In genomic region chr8:70553740-70554139, GRCm38 (mm10) we compare ENCODE assay signal across 8 mouse cellular contexts. TPM values are rescaled to one million over a fixed set of nuclear protein-coding genes. Genes with fewer than 3 reads are reported as not detected.
DNase-seq lines count a peak whose midpoint lies in the region; ATAC-seq lines count a peak whose summit lies in the region.

No protein-coding gene starts in this region.

- no peak overlapping the region for H3K4me2 ChIP-seq in kidney, embryonic 16.5 days (replicated peaks; ENCODE audit: low read depth, low read length)

- no peaks in the 10 kb centered on the region for H3K36me3 ChIP-seq in kidney, embryonic 16.5 days (ENCODE audit: insufficient read depth, low read length)

- no peaks in the 10 kb centered on the region for H3K9me3 ChIP-seq in kidney, embryonic 16.5 days (ENCODE audit: low read length)

- DNase-seq in kidney, adult 11 months: peak; percentile 66
- peak; percentile 74 for DNase-seq in NIH3T3 (ENCODE audit: low read depth)
- peak; percentile 77 to 81 for DNase-seq in cerebellum, postnatal 10 days
- DNase-seq in heart, postnatal 10 days: peak; percentile 88 to 89
- peak; percentile 63 for DNase-seq in lung, postnatal 14 days
- no peak for DNase-seq in embryo, embryonic 11 days
- DNase-seq in spleen, postnatal 14 days (ENCODE audit: low spot score in 2 of 2): no peak

- intact Hi-C loops in heart, postnatal 10 days (cut with DNase I): no loop called here

- H3K27me3 ChIP-seq in kidney, embryonic 16.5 days (ENCODE audit: insufficient read depth, low read length): no peaks in the 10 kb centered on the region

- H3K4me1 ChIP-seq in kidney, embryonic 16.5 days (ENCODE audit: insufficient read depth, low read length): peaks cover 28% of the 10 kb centered on the region; the same call in 1 of the 2 replicates

- no peak overlapping the region for H3K4me3 ChIP-seq in kidney, embryonic 16.5 days (ENCODE audit: low read length)

- no peak overlapping the region for H3K9ac ChIP-seq in kidney, embryonic 16.5 days (replicated peaks; ENCODE audit: low read length)

- no peak for ATAC-seq in kidney, embryonic 16.5 days (ENCODE audit: low FRiP score, low TSS enrichment)

- H3K27ac ChIP-seq in kidney, embryonic 16.5 days (ENCODE audit: low read length): no peak overlapping the region

RNA-seq across cellular contexts. Expression of gene Ell, which starts 14.5 kb away (rescaled TPM):
- 24.1 and 25.1 TPM in 2 replicates for polyA plus RNA-seq in kidney, embryonic 16.5 days (2015; fragmentation: Nextera tagmentation; extraction: Ambion mirVana)
- 10 to 100 TPM; 15.9 to 17.9 TPM for total RNA-seq in heart, postnatal 10 days (2021)

RNA-seq across cellular contexts. Expression of gene Kxd1, which starts 26.0 kb away (rescaled TPM):
- polyA plus RNA-seq in kidney, embryonic 16.5 days (2015; fragmentation: Nextera tagmentation; extraction: Ambion mirVana): 65.4 and 69.9 TPM in 2 replicates
- 10 to 100 TPM; 79.5 to 81.3 TPM for total RNA-seq in heart, postnatal 10 days (2021)

RNA-seq across cellular contexts. Expression of gene Fkbp8, which starts 26.2 kb away (rescaled TPM):
- 353 and 359 TPM in 2 replicates for polyA plus RNA-seq in kidney, embryonic 16.5 days (2015; fragmentation: Nextera tagmentation; extraction: Ambion mirVana)
- 100 to 1,000 TPM; 185 to 190 TPM for total RNA-seq in heart, postnatal 10 days (2021)

RNA-seq across cellular contexts. Expression of gene Isyna1, which starts 40.4 kb away (rescaled TPM):
- 215 and 217 TPM in 2 replicates for polyA plus RNA-seq in kidney, embryonic 16.5 days (2015; fragmentation: Nextera tagmentation; extraction: Ambion mirVana)
- total RNA-seq in heart, postnatal 10 days (2021): 10 to 100 TPM; 25.8 to 29.6 TPM

RNA-seq across cellular contexts. Expression of gene Uba52, which starts 43.1 kb away (rescaled TPM):
- polyA plus RNA-seq in kidney, embryonic 16.5 days (2015; fragmentation: Nextera tagmentation; extraction: Ambion mirVana): 869 and 882 TPM in 2 replicates
- 1,000 to 10,000 TPM; 1,604 to 1,683 TPM for total RNA-seq in heart, postnatal 10 days (2021)

Comparison
In these comparisons a context has a peak if more than half of its experiments do, and no peak if none do; other contexts are left out.
1. DNase-seq: peak in kidney, adult 11 months (single experiment), NIH3T3 (single experiment), cerebellum, postnatal 10 days (2 of 2), heart, postnatal 10 days (2 of 2) and lung, postnatal 14 days (single experiment); none in embryo, embryonic 11 days (single experiment) and spleen, postnatal 14 days (0 of 2).